Mouse (Mus musculus) MEL (cell line): ENCODE results near the gene Ctnna2. TPM values are rescaled to one million over a fixed set of nuclear protein-coding genes. Genes with fewer than 3 reads are reported as not detected.

ENCODE experiments used
- DNase-seq: peaks from one replicate; pipeline ENCODE4 v3.0.0; 2011; ENCODE audit warnings: low read depth, low spot score
- H3K27ac ChIP-seq: 2 replicates; pipeline ENCODE4 v1.5.1; 2012; ENCODE audit warnings: low read depth, mild to moderate bottlenecking, control low read depth, low read length, moderate library complexity; ENCODE audit not compliant: control insufficient read depth
- H3K27me3 ChIP-seq, 2 experiments: fragments of 150-350 bp in 1 of 2; sonication (generic) in 1 of 2; 2 replicates each; pipeline ENCODE4 v1.6.1; 2012; ENCODE audit warnings: low read length in 2 of 2, mild to moderate bottlenecking in 2 of 2, improper control_type of control experiment in 1 of 2, moderate library complexity in 1 of 2; ENCODE audit not compliant: insufficient read depth in 2 of 2, control insufficient read depth in 1 of 2
- H3K36me3 ChIP-seq, 2 experiments: 2 replicates each; pipeline ENCODE4 v1.6.1; 2012 to 2014; ENCODE audit warnings: low read length in 2 of 2, improper control_type of control experiment in 1 of 2, inconsistent platforms in 1 of 2, mild to moderate bottlenecking in 1 of 2; ENCODE audit not compliant: insufficient read depth in 2 of 2, control insufficient read depth in 1 of 2
- H3K4me1 ChIP-seq, 2 experiments: fragments of 150-350 bp in 1 of 2; sonication (generic) in 1 of 2; 2 replicates each; pipeline ENCODE4 v1.6.1; 2012; ENCODE audit warnings: low read length in 2 of 2, improper control_type of control experiment in 1 of 2, mild to moderate bottlenecking in 1 of 2; ENCODE audit not compliant: insufficient read depth in 2 of 2, control insufficient read depth in 1 of 2
- H3K4me3 ChIP-seq, 2 experiments: fragments of 150-350 bp in 1 of 2; sonication (generic) in 1 of 2; 2 replicates each; pipeline ENCODE4 v1.5.1; 2012; ENCODE audit warnings: low read depth in 2 of 2, low read length in 2 of 2, mild to moderate bottlenecking in 2 of 2, moderate library complexity in 2 of 2, control low read depth in 1 of 2, improper control_type of control experiment in 1 of 2; ENCODE audit not compliant: control insufficient read depth in 1 of 2, insufficient read depth in 1 of 2
- H3K79me2 ChIP-seq: 2 replicates; pipeline ENCODE4 v1.6.1; 2012; ENCODE audit warnings: mild to moderate bottlenecking, low read length, moderate library complexity; ENCODE audit not compliant: control insufficient read depth, poor library complexity, insufficient read depth
- H3K9ac ChIP-seq: 2 replicates; pipeline ENCODE4 v1.6.1; 2012; ENCODE audit warnings: low read depth, mild to moderate bottlenecking, control low read depth, low read length, moderate library complexity; ENCODE audit not compliant: control insufficient read depth, poor library complexity, severe bottlenecking
- H3K9me3 ChIP-seq: fragments of 150-350 bp; sonication (generic); replicated peaks from 2 replicates; pipeline ENCODE4 v1.6.1; 2012; ENCODE audit warnings: mild to moderate bottlenecking, low read length, improper control_type of control experiment, moderate library complexity; ENCODE audit not compliant: insufficient read depth
- ELF1 ChIP-seq: IDR thresholded peaks from 2 replicates; pipeline ENCODE4 v1.6.1; 2014; ENCODE audit warnings: low read depth, mild to moderate bottlenecking, inconsistent platforms, low read length, improper control_type of control experiment, moderate library complexity
- ETS1 ChIP-seq: IDR thresholded peaks from 2 replicates; pipeline ENCODE4 v1.6.1; 2012; ENCODE audit warnings: low read depth, mild to moderate bottlenecking, inconsistent platforms, low read length, improper control_type of control experiment, moderate library complexity
- GABPA ChIP-seq: IDR thresholded peaks from 2 replicates; pipeline ENCODE4 v1.6.1; 2012; ENCODE audit warnings: low read depth, mild to moderate bottlenecking, inconsistent platforms, low read length, improper control_type of control experiment, moderate library complexity
- GATA1 ChIP-seq: IDR thresholded peaks from 2 replicates; pipeline ENCODE4 v1.6.1; 2011; ENCODE audit warnings: low read depth, low read length, improper control_type of control experiment
- HCFC1 ChIP-seq: IDR thresholded peaks from 2 replicates; pipeline ENCODE4 v1.6.1; 2012; ENCODE audit warnings: low read depth, mild to moderate bottlenecking, inconsistent platforms, low read length, improper control_type of control experiment, moderate library complexity
- KAT2A ChIP-seq: conservative IDR thresholded peaks from 2 replicates; pipeline ENCODE4 v1.6.1; 2012; ENCODE audit warnings: low read depth, low read length, improper control_type of control experiment, inconsistent platforms
- MAZ ChIP-seq: IDR thresholded peaks from 2 replicates; pipeline ENCODE4 v1.6.1; 2012; ENCODE audit warnings: low read depth, mild to moderate bottlenecking, inconsistent platforms, low read length, improper control_type of control experiment
- MEF2A ChIP-seq: IDR thresholded peaks from 2 replicates; pipeline ENCODE4 v1.6.1; 2014; ENCODE audit warnings: low read depth, mild to moderate bottlenecking, inconsistent platforms, low read length, improper control_type of control experiment; ENCODE audit not compliant: poor library complexity, insufficient replicate concordance, severe bottlenecking; ENCODE audit errors: extremely low read depth
- MXI1 ChIP-seq: IDR thresholded peaks from 2 replicates; pipeline ENCODE4 v1.6.1; 2011; ENCODE audit warnings: mild to moderate bottlenecking, low read depth, low read length, improper control_type of control experiment
- MYB ChIP-seq: IDR thresholded peaks from 2 replicates; pipeline ENCODE4 v1.6.1; 2011; ENCODE audit warnings: mild to moderate bottlenecking, low read depth, low read length, improper control_type of control experiment
- NELFE ChIP-seq: IDR thresholded peaks from 2 replicates; pipeline ENCODE4 v1.6.1; 2011; ENCODE audit warnings: low read depth, low read length, improper control_type of control experiment
- NRF1 ChIP-seq: IDR thresholded peaks from 2 replicates; pipeline ENCODE4 v1.6.1; 2014; ENCODE audit warnings: low read depth, mild to moderate bottlenecking, inconsistent platforms, low read length, improper control_type of control experiment, moderate library complexity; ENCODE audit not compliant: poor library complexity, insufficient read depth, severe bottlenecking
- POLR2AphosphoS2 ChIP-seq: IDR thresholded peaks from 2 replicates; pipeline ENCODE4 v1.6.1; 2011; ENCODE audit warnings: low read length, improper control_type of control experiment
- SIN3A ChIP-seq: IDR thresholded peaks from 2 replicates; pipeline ENCODE4 v1.6.1; 2012; ENCODE audit warnings: low read length, improper control_type of control experiment, inconsistent platforms
- TAL1 ChIP-seq: IDR thresholded peaks from 2 replicates; pipeline ENCODE4 v1.6.1; 2012; ENCODE audit warnings: mild to moderate bottlenecking, inconsistent platforms, low read length, moderate library complexity, mixed read lengths
- TBP ChIP-seq: IDR thresholded peaks from 2 replicates; pipeline ENCODE4 v1.8.0; 2011; ENCODE audit warnings: low read depth, low read length, improper control_type of control experiment
- UBTF ChIP-seq: IDR thresholded peaks from 2 replicates; pipeline ENCODE4 v1.6.1; 2012; ENCODE audit warnings: low read depth, mild to moderate bottlenecking, inconsistent platforms, low read length, improper control_type of control experiment, moderate library complexity, borderline replicate concordance; ENCODE audit not compliant: insufficient read depth
- USF1 ChIP-seq: IDR thresholded peaks from 2 replicates; pipeline ENCODE4 v1.6.1; 2014; ENCODE audit warnings: low read depth, mild to moderate bottlenecking, inconsistent platforms, low read length, improper control_type of control experiment, moderate library complexity
- ZC3H11A ChIP-seq: IDR thresholded peaks from 2 replicates; pipeline ENCODE4 v1.6.1; 2012; ENCODE audit warnings: low read depth, mild to moderate bottlenecking, inconsistent platforms, low read length, improper control_type of control experiment
- ZMIZ1 ChIP-seq: IDR thresholded peaks from 2 replicates; pipeline ENCODE4 v1.6.1; 2012; ENCODE audit warnings: low read depth, mild to moderate bottlenecking, inconsistent platforms, low read length, improper control_type of control experiment, moderate library complexity
- polyA plus RNA-seq, 2 experiments: library from polyadenylated mRNA; stranded (reverse) in 1 of 2; unstranded in 1 of 2; fragments of >175 nt in 1 of 2; fragments of >200 nt in 1 of 2; gene quantifications; 2 replicates each; pipeline versions ENCODE4 v1.2.1 to v1.2.4; 2012; ENCODE audit warnings: low replicate concordance in 2 of 2, low read depth in 1 of 2; ENCODE audit not compliant: insufficient read length in 2 of 2, insufficient read depth in 1 of 2, missing spikeins in 1 of 2
- total RNA-seq: library from RNA; depleted of rRNA; stranded (reverse); fragments of 300-350 nt; gene quantifications from 2 replicates; pipeline ENCODE4 v1.2.3, GENCODE M21; 2012

Gene Ctnna2
- total and polyA plus RNA-seq, 3 experiments: not detected

DNA sequence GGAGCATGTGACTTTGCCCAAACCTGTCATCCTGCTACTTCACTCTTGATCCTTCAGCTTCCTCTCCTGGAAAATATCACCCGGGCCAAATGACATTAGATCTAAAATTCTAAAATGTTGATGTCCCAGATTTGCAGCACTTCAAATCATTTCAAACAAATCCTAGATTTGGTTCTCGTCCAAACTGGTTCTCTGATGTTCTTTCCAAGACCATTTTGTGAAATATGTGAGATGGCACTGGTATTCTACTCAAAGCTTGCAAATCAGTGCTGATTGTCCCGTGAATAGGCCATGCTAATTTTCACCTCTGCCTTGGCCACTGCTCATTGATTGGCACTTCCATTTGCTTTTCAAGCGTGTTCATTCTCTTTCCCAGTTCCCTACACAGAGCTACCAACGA, 571.0 kb downstream of the Ctnna2 start:
- Histone ChIP-seq H3K27me3 (no peaks in the 10 kb centered on the region), H3K9me3 (no peaks in the 10 kb centered on the region), H3K36me3 (no peaks in the 10 kb centered on the region), H3K79me2 (no peaks in the 10 kb centered on the region), H3K27ac (no peak overlapping the region), H3K9ac (no peak overlapping the region), H3K4me3 (no peak overlapping the region), H3K4me1 (no peaks in the 10 kb centered on the region)
- DNase-seq: no peak
- TF ChIP-seq MYB (no peak), NELFE (no peak), MEF2A (no peak), UBTF (no peak), ETS1 (no peak), TAL1 (no peak)

DNA sequence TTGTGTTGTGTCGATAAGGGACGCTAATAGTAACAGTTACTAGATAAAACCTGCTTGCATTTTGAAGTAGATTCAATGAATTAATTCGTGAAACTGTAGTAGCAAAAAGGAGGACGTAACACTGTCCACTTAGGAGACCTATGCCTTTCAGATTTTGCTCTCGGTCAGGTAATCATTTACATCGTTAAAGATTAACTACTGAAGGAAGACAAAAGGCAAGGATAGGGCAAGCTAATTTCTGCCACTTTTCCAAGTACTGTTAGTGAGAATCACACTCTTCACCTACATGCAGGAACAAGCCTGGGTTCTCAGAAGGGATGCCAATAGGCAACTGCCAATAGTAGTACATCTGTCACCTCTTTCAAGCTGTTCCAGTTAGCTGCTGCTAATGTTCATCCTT, 578.7 kb downstream of the Ctnna2 start:
- H3K27ac ChIP-seq: no peak overlapping the region
- H3K4me3 ChIP-seq: no peak overlapping the region
- H3K79me2 ChIP-seq: no peaks in the 10 kb centered on the region
- DNase-seq: no peak
- no peaks in the 10 kb centered on the region for H3K4me1 ChIP-seq
- no peaks in the 10 kb centered on the region for H3K9me3 ChIP-seq
- no peaks in the 10 kb centered on the region for H3K27me3 ChIP-seq
- no peaks in the 10 kb centered on the region for H3K36me3 ChIP-seq
- H3K9ac ChIP-seq: no peak overlapping the region
- TF ChIP-seq MXI1 (no peak), SIN3A (no peak), MAZ (no peak), KAT2A (no peak), ETS1 (no peak), TBP (no peak), POLR2AphosphoS2 (no peak), NRF1 (no peak)

DNA sequence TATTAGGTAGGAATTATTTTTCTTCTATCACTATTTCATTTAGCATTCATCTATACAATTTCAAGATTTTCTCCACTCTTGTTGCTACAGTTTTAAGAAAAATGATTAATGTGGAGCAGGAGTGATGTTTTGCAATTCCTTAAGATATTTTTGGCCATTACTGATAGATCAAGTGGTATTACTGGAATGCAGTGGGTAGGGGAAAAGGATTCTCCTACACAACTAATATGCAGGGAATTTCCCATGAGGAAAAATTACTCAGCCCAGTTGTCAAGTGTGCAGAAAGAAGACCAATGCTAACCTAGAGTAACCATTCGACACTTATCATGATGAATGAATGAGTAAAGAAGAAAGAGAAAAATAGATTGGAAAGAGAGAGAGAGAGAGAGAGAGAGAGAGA, 587.8 kb downstream of the Ctnna2 start:
- Histone ChIP-seq H3K9ac (no peak overlapping the region), H3K4me1 (no peaks in the 10 kb centered on the region), H3K27me3 (no peaks in the 10 kb centered on the region), H3K36me3 (no peaks in the 10 kb centered on the region), H3K4me3 (no peak overlapping the region), H3K9me3 (no peaks in the 10 kb centered on the region), H3K79me2 (no peaks in the 10 kb centered on the region), H3K27ac (no peak overlapping the region)
- no peak for DNase-seq
- TF ChIP-seq UBTF (no peak), ZMIZ1 (no peak), ZC3H11A (no peak), GATA1 (no peak), HCFC1 (no peak), USF1 (no peak), ELF1 (no peak), GABPA (no peak)
